Mouse (Mus musculus) midbrain, postnatal 0 days (tissue): Measurements from ENCODE around the gene Dpf2. TPM values are rescaled to one million over a fixed set of nuclear protein-coding genes. Genes with fewer than 3 reads are reported as not detected.

Experiments
- ATAC-seq: fragments of 200-750 bp; cut with Nextera tagmentation; 2 replicates; pipeline ENCODE4 v1.8.0; 2017; ENCODE audit warnings: moderate number of reproducible peaks, mild to moderate bottlenecking, moderate TSS enrichment, moderate library complexity; ENCODE audit not compliant: low FRiP score
- DNase-seq: peaks from one replicate; pipeline ENCODE4 v3.0.0-alpha.2; 2015; ENCODE audit warnings: low spot score
- H3K27ac ChIP-seq: fragments of 300-500 bp; sonication (generic); 2 replicates; pipeline ENCODE4 v1.5.1; 2014; ENCODE audit warnings: low read depth, mild to moderate bottlenecking, low read length, mixed read lengths
- H3K27me3 ChIP-seq: fragments of 300-500 bp; sonication (generic); 2 replicates; pipeline ENCODE4 v1.6.1; 2014; ENCODE audit warnings: low read length, control low read depth, mixed read lengths; ENCODE audit not compliant: insufficient read depth
- H3K36me3 ChIP-seq: fragments of 300-500 bp; sonication (generic); 2 replicates; pipeline ENCODE4 v1.6.1; 2014; ENCODE audit warnings: low read length, control low read depth, mixed read lengths; ENCODE audit not compliant: insufficient read depth
- H3K4me1 ChIP-seq: fragments of 300-500 bp; sonication (generic); 2 replicates; pipeline ENCODE4 v1.6.1; 2014; ENCODE audit warnings: mild to moderate bottlenecking, control low read depth, antibody characterized with exemption, low read length, mixed read lengths; ENCODE audit not compliant: insufficient read depth
- H3K4me2 ChIP-seq: fragments of 300-500 bp; sonication (generic); 2 replicates; pipeline ENCODE4 v1.6.1; 2014; ENCODE audit warnings: low read depth, mild to moderate bottlenecking, low read length, mixed read lengths; ENCODE audit not compliant: poor library complexity, severe bottlenecking
- H3K4me3 ChIP-seq: fragments of 300-500 bp; sonication (generic); 2 replicates; pipeline ENCODE4 v1.5.1; 2014; ENCODE audit warnings: low read depth, mild to moderate bottlenecking, low read length, moderate library complexity
- H3K9ac ChIP-seq: fragments of 300-500 bp; sonication (generic); replicated peaks from 2 replicates; pipeline ENCODE4 v1.6.1; 2014; ENCODE audit warnings: mild to moderate bottlenecking, low read length, moderate library complexity, mixed read lengths; ENCODE audit not compliant: poor library complexity, severe bottlenecking
- H3K9me3 ChIP-seq: fragments of 300-500 bp; sonication (generic); 2 replicates; pipeline ENCODE4 v1.6.1; 2016; ENCODE audit warnings: low read length, control low read depth
- CTCF ChIP-seq: IDR thresholded peaks from 2 replicates; pipeline ENCODE4 v1.5.1; 2016; ENCODE audit warnings: antibody characterized with exemption, mild to moderate bottlenecking
- WGBS: fragments of 180-500 bp; shearing (Covaris S2); extraction: QIAGEN DNeasy Blood & Tissue Kit; methylation state at CpG from one replicate; pipeline ENCODE4 v1.1.7; 2014; 5-methylcytosine and 5-hydroxymethylcytosine counted together
- polyA plus RNA-seq: library from polyadenylated mRNA; unstranded; fragments of >200 nt; fragmentation: Nextera tagmentation; extraction: Ambion mirVana; gene quantifications from 2 replicates; pipeline ENCODE4 v1.2.1, GENCODE M21; 2015
- total RNA-seq: library from RNA; depleted of rRNA; stranded (reverse); fragments of >200 nt; gene quantifications from 2 replicates; pipeline ENCODE4 v1.2.3, GENCODE M21; 2014; rRNA removed

Gene Dpf2
- total RNA-seq (52.9 and 84.7 TPM in 2 replicates), polyA plus RNA-seq (57.7 and 61.0 TPM in 2 replicates)

DNA sequence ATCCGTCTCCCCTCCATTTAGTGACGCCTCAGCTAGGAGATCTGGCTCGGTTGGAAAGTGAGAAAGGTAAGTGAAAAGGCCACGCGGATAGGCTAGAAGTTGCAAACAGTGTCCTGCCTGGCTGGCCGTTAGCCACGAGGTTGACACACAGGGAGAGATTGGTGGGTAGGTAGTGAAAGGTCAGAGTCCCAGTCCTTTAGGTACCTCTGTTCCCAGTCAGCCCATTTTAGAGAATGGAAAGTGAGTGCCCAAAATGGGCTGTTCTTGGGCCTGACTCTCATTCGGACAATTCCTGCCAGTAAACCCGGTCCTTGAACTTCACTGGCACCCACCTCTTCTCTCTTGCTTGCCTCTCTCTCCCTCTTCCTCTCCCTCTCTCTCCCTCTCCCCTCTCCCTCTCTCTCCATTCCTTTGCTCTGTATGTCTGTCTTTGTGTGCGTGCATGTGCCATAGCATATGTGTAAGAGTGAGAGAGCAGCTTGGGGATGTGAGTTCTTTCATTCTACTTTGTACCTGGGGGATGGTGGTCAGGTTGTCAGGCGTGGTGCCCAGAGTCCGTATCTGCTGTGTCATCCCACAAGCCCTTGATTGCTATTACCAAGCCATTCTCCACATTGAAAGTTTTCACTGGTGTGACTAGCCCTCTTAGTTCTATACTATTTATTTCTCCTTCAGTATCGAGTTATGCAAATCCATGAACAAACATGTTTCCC, at the start of gene Dpf2:
Gene Dpf2, minus strand, starts transcription at position 4 of the 713 bp plus-strand sequence.
- Histone ChIP-seq H3K36me3 (peaks cover 19% of the 10 kb centered on the region), H3K4me2 (peak within 1 kb of the TSS; percentile 93), H3K9ac (peak within 1 kb of the TSS; percentile 90), H3K27ac (peak within 1 kb of the TSS; percentile 89), H3K9me3 (no peaks in the 10 kb centered on the region), H3K27me3 (no peaks in the 10 kb centered on the region), H3K4me1 (peaks cover 21% of the 10 kb centered on the region; the same call in 1 of the 2 replicates), H3K4me3 (peak within 1 kb of the TSS; percentile 99)
- WGBS, result 24% methylated on average over 13 of the region's 13 CpGs
- DNase-seq (no peak), ATAC-seq (peak; percentile 53)
- no peak for TF ChIP-seq CTCF

DNA sequence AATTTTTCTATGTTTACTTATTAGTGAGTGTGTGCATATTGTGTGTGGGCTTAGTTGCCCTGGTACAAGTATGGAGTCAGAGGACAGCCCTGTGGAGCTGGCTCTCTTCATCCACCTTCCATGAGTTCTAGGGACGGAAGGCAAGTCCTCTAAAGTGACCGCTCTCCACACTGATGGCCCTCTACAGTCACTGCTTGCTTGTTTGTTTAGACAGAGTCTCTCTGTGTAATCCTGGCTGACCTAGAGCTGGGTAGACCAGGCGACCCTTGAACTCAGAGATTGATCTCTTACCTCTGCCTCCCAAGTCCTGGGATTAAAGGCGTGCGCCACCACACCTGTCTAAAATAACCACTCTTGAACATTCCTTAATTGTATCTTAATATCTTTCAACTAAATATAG, 44.6 kb upstream of the Dpf2 start:
- DNase-seq (no peak), ATAC-seq (no peak)
- Histone ChIP-seq H3K36me3 (peaks cover 10% of the 10 kb centered on the region; the same call in 1 of the 2 replicates), H3K9me3 (no peaks in the 10 kb centered on the region), H3K4me3 (no peak overlapping the region), H3K4me1 (no peaks in the 10 kb centered on the region), H3K4me2 (no peak overlapping the region), H3K27ac (no peak overlapping the region), H3K27me3 (no peaks in the 10 kb centered on the region), H3K9ac (no peak overlapping the region)
- no peak for TF ChIP-seq CTCF
- WGBS, result 90% methylated on average over 5 of the region's 5 CpGs

DNA sequence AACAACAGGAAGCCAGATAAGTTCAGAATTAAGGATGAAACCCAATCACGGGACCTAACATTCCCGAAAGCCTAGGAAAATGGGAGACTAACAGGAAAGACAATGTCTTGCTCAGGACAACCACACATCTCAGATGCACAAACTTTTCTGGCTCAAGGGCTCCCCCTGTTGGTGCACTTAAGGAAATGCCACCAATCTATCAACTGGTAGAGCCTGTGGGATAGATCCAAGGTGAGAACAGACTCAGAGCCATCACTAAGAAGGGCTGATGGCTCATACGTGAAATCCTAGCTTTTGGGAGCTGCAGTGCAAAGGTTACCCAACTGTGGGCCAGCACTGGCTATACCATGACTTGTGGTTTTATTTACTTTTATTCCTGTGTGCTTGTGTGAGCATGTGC, 43.9 kb upstream of the Dpf2 start:
- Histone ChIP-seq H3K9ac (no peak overlapping the region), H3K4me3 (no peak overlapping the region), H3K9me3 (no peaks in the 10 kb centered on the region), H3K4me2 (no peak overlapping the region), H3K36me3 (peaks cover 14% of the 10 kb centered on the region; the same call in 1 of the 2 replicates), H3K4me1 (no peaks in the 10 kb centered on the region), H3K27ac (no peak overlapping the region), H3K27me3 (no peaks in the 10 kb centered on the region)
- peak; percentile 85 for TF ChIP-seq CTCF
- DNase-seq, result peak; percentile 80
- no peak for ATAC-seq
- 24% methylated on average over 3 of the region's 3 CpGs for WGBS

DNA sequence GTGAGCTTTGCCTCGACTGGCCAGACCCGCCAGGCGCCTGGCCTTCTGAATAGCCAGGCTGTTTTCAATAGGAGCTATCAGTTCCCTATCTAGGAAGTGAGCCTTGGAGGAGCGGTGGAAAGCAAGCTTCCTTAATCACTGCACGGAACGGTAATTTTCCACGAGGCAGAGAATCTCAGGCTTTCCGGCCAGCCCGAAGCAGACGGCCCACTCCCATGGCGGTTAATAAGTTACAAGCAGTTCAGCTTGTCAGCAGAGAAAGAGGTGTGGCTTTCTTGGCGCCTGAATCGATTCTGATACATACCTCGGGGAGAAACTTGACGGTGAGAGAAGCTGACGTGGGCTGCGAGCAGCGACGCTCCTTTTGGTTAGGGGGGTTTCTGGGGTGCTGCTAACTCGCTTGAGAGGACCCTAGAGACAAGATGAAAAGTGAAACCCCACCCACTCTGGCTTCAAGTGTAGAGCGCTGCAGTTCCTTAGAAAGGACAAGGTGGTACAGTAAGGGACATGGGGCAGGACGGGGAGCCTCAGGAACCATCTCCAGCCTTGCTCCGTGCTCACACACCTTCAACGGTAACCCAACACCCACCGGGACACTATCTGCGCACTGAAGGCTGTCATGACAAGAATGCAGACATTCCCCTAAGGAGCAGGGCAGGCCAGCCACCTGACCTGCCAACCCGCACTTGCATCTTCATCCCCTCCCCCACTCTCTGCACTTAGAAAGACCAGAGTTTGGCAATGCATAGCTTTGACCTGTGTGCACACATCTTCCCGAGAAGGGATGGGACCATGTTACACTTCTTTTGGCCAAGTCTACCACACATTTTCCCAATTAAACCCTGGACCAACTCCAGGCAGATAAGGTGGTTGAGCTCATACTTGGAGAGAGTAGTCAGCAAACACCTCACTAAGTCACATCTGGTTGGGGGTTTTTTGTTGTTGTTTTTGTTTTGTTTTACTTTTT, 43.2 kb upstream of the Dpf2 start:
- H3K36me3 ChIP-seq, result peaks cover 17% of the 10 kb centered on the region; the same call in 1 of the 2 replicates
- H3K9me3 ChIP-seq, result no peaks in the 10 kb centered on the region
- DNase-seq, result no peak
- WGBS, result 93% methylated on average over 28 of the region's 28 CpGs
- TF ChIP-seq CTCF, result no peak
- H3K27ac ChIP-seq, result no peak overlapping the region
- H3K4me3 ChIP-seq, result no peak overlapping the region
- H3K4me2 ChIP-seq, result no peak overlapping the region
- no peak overlapping the region for H3K9ac ChIP-seq
- no peak for ATAC-seq
- no peaks in the 10 kb centered on the region for H3K27me3 ChIP-seq
- H3K4me1 ChIP-seq, result no peaks in the 10 kb centered on the region

DNA sequence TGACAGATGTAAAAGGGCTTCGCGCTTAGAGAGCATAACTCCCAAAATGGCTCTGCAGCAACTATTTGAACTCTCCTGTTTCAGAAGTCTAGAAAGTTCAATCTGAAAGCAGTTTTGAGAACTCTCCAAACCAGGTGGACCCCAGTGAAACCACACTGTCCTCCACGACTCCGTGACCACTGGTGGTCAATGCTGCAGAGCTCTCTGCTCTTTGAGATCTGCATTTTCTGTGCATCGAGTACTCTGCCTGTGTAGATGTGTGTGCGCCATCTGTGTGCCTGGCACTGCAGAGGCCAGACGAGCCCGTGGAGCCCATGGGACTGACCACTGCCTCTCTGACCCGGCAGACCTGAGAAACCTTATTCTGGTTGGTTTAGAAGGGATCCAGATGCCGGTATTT, 42.1 kb upstream of the Dpf2 start:
- no peak overlapping the region for H3K4me3 ChIP-seq
- TF ChIP-seq CTCF, result no peak
- H3K4me2 ChIP-seq, result no peak overlapping the region
- no peaks in the 10 kb centered on the region for H3K27me3 ChIP-seq
- DNase-seq, result no peak
- no peak overlapping the region for H3K9ac ChIP-seq
- no peak overlapping the region for H3K27ac ChIP-seq
- no peaks in the 10 kb centered on the region for H3K9me3 ChIP-seq
- 94% methylated on average over 10 of the region's 10 CpGs for WGBS
- H3K36me3 ChIP-seq, result peaks cover 28% of the 10 kb centered on the region
- no peaks in the 10 kb centered on the region for H3K4me1 ChIP-seq
- ATAC-seq, result no peak
